Mouse (Mus musculus): Measurements from ENCODE around the gene Lef1. TPM values are rescaled to one million over a fixed set of nuclear protein-coding genes. Genes with fewer than 3 reads are reported as not detected.

Gene Lef1
- total RNA-seq, 2 experiments from 2014 or later: 0.37 TPM; not detected in 1

DNA sequence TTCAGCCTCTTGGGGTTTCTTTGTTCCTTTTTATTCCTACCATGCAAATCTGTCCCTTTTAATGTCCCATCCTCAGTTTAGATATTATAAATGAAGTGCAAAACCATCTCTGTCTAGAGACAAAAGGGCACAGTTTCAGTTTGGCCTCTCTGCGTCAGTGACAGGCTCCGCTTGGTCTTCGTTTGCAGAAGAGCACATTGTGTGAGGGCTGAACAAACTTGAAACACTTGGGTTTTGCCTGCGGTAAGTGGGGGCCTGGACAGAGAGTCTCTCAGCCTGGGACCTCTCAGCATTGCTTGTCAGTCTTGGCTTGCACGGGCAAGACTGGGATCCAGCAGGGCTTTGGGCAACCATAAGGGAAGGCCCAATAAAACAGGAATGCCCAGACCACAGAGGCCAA lies 75.9 kb downstream of the Lef1 start:
- ATAC-seq (replicated peaks; ENCODE audit: poor library complexity): no peak

DNA sequence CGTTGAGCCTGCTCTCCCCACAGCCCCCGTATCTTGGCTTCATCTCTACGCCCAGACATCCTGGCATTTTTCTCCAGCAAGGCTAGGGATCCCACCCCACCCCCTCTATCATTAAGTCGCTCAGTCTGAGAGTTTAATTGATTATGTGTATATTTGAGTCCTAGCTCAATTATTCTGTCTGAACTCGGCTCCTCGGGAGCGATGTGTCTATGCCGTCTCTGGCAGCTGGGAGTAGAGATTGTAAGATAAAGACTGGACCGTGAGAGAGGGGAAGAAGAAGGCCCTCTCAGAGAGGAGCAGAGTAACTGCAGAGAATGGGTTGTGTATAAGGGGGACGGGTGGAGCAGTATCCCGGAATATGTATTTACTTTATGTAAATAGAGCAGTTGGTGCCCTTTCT lies 80.0 kb downstream of the Lef1 start:
- no peak for ATAC-seq (replicated peaks; ENCODE audit: poor library complexity)

DNA sequence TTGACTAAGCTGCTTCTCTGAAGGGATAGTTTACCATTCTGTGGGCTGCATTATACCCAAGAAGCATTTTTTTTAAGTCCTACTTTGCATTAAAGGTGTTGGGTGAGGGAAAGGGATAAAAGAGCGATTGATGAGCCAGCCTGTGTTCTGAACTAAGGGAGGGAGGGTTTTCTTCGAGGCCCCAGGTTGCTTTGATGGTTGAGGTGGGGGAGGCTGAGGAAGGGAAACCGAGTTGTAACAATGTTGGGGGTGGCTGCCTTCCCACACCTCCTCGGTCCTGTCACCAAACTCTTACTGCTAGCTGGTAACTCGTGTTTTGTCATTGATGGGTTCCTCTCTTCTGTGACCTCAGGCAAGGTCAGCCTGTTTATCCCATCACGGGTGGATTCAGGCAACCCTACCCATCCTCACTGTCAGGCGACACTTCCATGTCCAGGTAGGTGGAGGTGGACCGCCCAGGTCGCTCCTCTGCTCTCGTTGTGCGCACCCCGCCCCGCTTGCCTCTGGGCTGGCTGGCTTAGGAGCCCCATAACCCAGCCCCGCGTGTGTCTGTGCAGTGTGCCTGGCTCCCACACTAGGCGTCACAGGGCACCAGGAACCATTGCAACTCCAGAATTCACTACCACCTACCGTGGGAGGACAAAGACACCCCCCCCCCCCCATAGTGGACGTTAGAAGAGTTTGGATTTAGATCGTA lies 80.5 kb downstream of the Lef1 start:
- ATAC-seq (replicated peaks; ENCODE audit: poor library complexity): no peak

DNA sequence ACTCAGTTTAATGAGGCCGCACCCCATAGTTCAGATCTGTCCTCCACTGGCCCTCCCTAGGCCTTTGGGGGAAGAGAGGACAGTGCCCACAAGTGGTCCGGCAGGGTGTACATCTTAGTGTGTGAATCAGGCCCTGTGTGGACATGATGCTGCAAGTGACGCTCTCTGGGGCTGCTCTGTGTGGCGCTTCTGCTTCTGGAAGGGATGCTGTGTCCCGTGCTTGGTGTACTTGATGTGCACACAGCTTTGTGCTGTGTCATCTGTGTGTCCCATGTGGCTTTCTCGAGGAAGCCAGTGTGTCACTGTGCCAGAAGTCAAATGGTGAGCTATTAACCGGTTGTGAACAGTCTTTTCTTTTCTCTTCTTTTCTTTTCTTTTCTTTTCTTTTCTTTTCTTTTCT lies 81.2 kb downstream of the Lef1 start:
- 0 out of 2 replicates have a peak, but pooled peaks have one; percentile 9 for ATAC-seq (replicated peaks; ENCODE audit: poor library complexity)

DNA sequence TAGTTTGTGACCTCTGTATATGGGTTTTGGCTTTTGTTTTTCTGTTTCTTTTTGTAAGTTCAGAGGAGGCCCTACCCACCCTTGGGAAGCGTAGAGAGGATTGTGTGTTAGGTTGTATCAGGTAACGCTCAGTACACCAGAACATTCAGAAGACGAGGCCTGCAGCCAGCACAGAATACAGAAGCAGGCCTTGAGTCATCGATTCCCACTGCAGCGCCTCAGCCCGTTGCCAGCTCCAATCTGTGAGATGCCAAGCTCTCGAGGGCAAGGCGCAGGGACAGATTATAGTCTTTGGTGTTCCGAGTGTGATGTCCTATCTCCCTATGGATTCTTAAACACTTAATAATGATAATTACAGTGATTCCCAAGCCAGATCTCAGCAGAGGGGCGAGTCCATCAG lies 85.8 kb downstream of the Lef1 start:
- ATAC-seq (replicated peaks; ENCODE audit: poor library complexity): no peak

DNA sequence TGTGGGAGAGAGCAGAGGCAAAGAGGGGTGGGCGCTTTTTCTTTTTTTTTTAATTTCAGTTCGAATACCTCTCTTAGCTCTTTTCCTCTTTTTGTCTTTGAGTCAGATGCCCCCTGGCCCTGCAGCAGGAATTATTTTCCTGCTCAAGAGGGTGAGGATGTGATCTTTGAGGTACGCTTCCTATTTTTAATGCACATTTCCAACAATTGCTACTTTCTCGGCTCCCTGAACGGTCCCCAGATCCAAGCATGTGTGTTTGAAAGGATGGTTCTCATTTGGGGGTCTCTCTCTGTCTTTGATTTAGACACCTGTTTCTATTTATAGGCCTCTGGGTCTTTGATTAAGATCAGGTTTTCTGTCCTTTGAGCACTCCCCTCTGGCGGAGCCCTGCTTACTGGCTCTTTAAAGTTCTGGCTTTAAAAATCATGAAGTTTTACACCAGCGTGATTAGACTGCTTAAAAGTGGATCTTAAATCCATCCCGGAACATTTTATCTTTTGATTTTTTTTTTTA lies 86.3 kb downstream of the Lef1 start:
- no peak for ATAC-seq (replicated peaks; ENCODE audit: poor library complexity)

DNA sequence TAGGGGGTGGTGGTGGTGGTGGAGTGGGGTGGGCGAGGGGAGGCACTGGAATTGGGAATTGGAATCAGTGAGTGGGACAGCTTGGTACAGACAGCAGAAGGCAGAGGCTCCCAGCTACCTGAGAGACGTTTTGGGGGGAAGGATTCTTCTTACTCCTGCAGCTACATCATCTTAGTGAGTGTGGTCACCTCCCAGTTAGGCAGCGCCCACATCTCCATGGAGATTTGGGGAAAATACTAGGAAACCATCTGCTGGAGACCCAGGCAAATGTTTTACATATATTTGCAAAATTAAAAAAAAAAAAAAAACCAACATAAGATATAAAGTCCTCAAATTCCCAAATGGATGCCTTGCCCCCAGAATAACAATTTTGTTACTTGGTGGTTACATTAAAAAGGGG lies 88.7 kb downstream of the Lef1 start:
- no peak for ATAC-seq (replicated peaks; ENCODE audit: poor library complexity)

DNA sequence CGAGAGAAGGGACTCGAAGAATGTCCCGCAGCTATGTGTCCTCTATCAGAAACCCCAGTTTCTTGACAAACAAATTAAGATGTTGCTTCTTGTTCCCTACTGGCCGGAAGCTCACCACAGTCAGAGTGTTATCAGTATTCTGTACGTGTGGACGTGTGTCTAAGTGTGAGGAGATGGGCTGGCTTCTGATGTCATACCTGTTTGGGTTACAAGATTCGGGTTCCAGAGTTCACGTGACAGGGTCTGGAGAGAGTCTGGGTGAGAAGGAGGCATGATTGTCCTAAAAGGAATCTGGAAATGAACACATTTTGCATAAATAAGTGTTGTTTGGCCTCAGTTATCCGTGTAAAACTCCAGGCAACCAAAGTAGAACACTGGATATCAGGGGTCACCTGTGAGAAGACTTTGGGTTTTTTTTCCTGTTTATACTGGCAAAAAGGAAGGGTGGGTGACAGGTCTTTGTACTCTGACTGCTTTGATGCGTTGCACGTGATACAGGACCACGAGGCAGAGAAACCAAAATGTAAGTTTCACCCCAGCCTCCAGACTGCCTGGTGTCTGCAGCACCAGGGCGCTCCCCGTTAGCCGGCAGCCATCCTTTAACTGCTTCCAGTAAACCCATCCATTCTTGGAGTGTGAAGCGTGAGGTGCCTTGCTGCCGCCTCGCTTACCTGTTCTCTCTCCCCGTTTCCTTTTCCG lies 89.5 kb downstream of the Lef1 start:
- ATAC-seq (replicated peaks; ENCODE audit: poor library complexity): no peak

DNA sequence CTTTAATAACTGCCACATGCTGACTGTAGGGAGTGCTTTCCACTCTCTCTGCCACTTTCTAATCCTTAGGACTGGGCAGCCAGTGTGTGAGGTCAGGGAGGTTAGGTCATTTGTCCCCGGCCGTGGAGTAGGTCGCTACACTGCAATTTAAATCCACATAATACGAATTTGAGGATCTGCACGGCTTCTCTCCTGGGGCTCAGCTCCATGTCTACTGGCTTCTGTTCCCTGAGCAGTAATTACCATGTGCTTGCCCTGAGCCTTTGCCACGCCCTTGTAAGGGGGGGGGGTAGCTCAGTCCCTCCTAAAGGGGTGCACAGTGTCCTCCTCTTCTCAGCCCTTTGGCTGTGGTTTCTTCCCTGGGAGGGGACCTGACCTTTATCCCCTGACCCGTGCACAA lies 92.0 kb downstream of the Lef1 start:
- ATAC-seq (replicated peaks; ENCODE audit: poor library complexity): no peak

DNA sequence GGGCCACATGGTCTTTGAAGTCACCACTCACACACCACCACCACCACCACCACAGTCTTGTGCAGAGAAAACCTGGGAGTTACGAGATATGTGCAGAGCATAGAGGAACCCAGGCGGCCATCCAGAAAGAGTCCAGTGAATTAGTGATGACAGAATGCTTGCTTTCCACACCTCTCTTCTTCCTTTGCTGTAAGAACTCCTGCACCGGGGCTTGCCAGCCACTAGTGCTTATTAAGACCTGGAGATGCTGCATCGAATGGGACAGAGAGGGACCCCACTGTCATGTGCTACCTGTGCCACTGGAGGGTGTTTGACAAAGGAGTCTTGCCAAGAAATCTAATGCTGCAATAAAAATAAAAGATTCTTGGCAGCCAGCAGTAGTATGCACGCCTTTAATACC lies 97.6 kb downstream of the Lef1 start:
- no peak for ATAC-seq (replicated peaks; ENCODE audit: poor library complexity)

DNA sequence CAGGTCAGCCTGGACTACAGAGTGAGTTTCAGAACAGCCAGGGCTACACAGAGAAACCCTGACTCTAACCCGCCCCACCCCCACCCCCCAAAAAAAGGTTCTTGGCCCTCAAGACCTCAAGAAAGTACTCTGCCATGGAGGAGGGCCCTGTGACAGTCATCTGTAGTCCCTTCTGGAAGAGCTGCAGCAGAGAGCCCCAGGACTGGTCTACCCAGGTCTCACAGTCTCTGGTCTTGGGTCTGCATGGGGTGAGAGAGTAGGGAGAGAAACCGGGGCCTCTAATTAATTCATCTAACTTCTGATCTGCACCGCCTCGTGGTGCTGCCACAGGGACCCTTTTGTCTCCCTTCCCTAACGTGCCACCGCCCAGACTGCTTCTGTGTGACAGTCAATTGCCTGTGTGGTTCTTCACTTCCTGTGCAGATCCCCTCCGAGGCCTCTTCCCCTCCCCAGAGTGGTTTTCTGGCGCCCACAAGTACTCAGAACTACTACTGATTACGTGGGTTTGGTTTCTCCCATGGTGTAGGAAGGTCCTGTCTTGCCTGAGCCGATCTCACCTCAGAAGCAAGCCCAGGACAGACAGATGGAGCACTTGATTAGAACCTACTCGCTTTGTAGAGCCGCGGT lies 98.1 kb downstream of the Lef1 start:
- peak; percentile 98 for ATAC-seq (replicated peaks; ENCODE audit: poor library complexity)

DNA sequence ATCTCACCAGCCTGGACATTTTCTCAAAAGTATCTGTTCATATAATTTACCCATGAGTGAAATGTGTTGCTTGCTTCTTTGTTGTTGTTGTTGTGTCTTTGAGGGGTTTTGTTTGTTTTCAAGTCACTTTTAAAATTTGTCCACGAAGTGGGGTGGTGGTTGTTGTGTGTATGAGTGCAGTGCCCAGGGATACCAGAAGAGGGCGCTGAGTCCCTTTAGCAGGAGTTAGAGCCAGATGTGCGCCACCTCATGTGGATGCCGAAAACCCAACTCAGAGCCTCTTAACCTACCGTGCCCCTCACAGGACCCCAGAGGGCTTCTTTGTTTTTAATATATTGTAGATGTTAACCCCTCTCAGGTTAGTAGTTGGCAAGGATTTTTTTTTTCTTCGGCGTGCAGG lies 101.9 kb downstream of the Lef1 start:
- ATAC-seq (replicated peaks; ENCODE audit: poor library complexity): no peak

DNA sequence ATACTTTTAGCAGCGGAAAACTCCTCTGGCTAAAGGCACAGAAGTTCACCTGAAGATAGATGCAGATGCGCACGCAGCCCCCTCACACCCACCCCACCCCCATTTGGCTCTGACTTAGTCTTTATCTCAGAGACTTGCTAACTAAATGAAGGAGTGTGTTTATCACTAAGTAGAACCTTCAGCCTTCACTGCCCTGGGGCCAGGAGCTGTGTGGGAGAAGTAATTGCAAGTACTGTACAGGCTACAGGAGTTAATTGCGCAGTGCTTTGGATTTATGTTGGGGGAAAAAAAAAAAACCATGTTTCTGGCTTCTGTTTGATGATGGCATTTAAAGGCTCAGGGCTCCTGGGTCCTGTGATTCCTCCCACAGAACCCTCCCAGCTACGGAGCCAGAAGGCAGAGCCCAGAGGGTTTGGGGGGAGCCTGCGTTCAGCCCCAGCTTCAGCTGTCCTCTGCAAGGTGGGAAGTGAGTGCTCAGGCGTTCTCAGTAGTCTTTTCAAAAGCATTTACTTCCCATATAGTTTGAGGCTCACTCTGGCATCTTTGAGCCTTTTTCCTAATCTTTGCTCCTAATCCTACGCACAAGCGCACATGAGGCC lies 103.9 kb downstream of the Lef1 start:
- ATAC-seq (replicated peaks; ENCODE audit: poor library complexity): no peak

DNA sequence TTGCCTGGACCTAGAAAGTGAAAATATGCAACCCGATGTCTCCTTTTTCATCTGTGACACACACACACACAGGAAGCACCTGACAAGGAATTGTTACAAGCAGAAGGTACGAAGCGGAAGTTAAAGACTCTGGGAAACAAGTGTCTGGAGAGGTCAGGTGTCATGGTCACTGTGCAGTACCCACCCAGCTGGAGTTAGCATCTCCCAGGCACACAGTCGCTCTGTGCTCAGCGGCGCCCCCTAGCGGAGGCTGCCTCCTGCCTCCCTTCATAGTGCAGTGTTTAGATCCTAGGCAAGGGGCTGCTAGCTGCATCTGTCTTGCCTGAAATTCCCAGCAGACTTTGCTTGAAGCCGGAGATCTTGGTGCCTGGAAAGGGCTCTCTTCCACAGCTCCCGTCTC lies 104.6 kb downstream of the Lef1 start:
- peak; percentile 78 for ATAC-seq (replicated peaks; ENCODE audit: poor library complexity)

DNA sequence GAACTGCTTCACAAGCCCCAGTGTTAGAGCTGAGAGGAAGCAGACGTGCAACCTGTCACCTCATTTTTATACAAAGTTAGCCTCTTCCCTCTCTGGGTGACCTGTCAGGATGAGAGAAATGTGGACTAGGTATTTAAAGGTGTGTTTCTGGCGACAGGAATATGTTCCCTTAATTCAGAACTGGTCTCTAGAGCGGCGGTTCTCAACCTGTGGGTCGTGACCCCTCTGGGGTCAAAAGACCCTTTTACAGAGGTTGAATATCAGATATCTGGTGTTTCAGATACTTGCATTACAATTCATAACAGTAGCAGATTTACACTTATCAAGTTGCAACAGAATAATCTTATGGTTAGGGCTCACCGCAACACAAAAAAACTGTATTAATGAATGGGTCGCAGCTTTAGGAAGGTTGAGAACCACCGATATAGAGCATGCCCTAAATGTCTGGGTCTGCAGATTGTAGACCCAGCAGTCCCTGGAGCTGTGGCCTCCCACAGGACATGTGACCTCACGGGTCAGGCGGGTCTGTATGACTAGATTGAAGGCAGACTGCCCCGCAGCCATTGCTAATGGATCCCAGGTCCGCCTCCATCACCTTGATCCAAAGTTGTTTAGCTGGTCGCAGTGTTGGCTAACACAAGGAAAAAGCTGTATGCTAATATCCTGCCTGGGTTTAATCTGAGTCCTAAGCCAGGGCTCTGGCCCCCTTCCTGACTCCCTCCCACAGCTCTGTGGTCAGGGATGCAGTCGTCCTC lies 108.5 kb downstream of the Lef1 start:
- no peak for ATAC-seq (replicated peaks; ENCODE audit: poor library complexity)

DNA sequence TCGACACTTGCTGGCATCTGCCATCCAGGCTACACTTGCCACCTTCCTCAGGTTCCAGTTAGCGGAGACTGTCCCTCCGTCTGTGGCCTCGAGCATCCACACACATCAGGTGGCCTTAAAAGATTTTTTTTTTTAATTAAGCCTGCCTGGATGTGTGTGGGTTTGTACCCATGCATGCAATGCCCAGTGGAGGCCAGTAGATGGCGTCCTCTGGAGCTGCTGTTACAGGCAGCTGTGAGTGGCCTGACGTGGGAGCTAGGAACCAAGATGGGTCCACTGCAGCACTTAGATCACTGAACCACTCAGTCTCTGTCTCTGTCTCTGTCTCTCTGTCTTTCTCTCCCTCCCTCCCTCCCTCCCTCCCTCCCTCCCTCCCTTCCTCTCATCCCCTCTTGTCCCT lies 117.8 kb downstream of the Lef1 start:
- ATAC-seq (replicated peaks; ENCODE audit: poor library complexity): peak; percentile 77

DNA sequence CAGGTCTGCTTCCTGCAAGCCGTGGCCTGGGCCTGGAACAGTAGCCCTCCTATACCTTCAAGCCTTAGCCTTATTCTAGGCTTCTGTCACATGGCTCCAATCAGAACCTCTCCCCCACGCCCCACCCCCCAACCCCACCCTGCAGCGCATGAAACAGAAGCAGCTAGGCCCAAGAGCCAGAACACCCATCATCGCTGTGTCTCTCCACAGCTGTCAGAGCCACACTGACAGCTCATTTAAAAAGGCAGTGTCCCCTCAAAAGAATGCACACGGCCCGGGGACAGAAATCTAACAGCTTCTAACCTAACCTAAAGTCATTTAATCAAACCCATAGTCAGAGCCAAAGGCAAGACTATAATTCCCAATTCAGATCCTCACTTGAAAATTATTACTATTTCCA lies 126.8 kb downstream of the Lef1 start:
- no peak for ATAC-seq (replicated peaks; ENCODE audit: poor library complexity)

DNA sequence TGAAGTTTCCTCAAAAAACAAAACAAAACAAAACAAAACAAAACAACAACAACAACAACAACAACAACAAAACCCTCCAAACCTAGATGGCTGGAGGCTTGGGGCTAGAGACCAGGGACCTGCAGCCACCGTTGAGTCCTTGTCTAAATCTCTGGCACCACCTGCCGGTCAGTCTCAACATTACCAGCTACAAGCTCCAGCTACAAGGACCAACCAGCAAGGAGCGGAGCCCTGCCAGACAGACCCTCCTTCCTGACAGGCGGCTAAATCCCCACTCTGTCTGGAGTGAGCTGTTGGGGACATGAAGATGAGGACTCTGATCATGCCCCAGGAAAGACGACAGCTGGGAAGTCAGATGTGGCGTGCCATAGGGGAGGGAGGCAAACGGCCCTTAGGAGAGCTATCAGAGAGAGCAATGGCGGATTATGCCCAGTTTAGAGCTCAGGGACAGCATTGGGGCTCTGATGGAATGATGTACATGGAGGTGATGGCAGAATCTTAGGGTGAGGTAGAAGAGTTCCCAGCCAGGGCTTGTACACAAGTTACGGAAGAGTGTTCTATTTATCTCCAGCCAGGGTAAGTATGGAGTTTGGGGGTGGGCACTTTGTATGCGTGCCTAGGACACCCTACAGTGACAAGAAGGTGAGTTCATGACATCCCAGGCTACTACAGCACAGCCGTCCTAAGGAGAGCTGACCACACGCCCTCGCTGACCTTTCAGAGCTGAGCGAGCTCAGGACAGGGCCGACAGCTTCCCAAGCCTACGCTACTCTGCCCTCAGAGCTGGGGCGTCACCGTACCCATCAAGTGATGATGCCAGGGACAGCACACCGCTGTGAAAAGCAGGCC lies 127.7 kb downstream of the Lef1 start:
- peak; percentile 99 for ATAC-seq (replicated peaks; ENCODE audit: poor library complexity)

DNA sequence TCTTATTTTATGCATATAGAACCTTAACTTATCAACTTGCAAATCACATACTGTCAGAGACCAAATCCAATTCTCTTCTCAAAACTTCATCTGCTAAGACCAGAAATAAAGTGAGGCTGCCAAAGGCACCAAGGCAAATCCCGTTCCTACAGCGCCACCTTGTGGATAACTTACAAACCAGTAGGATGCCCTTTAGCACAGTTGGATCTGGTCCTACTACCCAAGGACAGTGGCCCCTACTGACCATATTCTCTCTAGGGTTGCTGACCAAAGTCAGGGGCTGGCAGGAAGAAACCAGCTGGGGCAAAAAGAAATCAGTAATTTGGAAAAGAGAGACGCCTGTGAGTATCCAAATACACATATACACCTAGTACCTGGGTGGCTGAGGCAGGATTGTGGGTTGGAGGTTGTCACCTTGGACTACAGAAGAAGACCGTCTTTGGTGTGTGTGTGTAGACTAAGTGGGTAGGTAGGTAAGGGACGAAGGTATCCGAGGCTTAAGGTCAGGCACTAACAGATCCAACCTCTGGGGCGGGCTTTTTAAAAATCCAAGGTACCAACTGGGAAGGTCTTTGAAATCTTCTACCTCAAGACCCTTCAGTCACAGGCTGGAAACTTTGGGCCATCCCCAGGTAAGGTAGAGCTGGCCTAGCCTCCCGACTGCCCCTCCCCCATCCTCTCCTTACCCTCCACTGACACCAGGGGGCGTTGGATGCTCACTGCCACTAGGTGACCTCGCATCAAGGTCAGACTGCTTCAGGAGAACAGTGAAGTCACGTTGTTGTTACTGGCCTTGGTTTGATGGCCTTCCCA lies 135.7 kb downstream of the Lef1 start:
- peak; percentile 90 for ATAC-seq (replicated peaks; ENCODE audit: poor library complexity)

All from megakaryocyte progenitor cell, adult 5-6 weeks (primary cell).